Mouse (Mus musculus) erythroblast, embryonic 14.5 days (primary cell): ENCODE results near the gene Rp2.

Source experiments
- GATA1 ChIP-seq: IDR thresholded peaks from 2 replicates; pipeline ENCODE4 v1.6.1; 2012; ENCODE audit warnings: low read length, inconsistent platforms, mixed read lengths
- TAL1 ChIP-seq: IDR thresholded peaks from 3 replicates; pipeline ENCODE4 v1.6.1; 2012; ENCODE audit warnings: low read length, inconsistent platforms, mixed read lengths

DNA sequence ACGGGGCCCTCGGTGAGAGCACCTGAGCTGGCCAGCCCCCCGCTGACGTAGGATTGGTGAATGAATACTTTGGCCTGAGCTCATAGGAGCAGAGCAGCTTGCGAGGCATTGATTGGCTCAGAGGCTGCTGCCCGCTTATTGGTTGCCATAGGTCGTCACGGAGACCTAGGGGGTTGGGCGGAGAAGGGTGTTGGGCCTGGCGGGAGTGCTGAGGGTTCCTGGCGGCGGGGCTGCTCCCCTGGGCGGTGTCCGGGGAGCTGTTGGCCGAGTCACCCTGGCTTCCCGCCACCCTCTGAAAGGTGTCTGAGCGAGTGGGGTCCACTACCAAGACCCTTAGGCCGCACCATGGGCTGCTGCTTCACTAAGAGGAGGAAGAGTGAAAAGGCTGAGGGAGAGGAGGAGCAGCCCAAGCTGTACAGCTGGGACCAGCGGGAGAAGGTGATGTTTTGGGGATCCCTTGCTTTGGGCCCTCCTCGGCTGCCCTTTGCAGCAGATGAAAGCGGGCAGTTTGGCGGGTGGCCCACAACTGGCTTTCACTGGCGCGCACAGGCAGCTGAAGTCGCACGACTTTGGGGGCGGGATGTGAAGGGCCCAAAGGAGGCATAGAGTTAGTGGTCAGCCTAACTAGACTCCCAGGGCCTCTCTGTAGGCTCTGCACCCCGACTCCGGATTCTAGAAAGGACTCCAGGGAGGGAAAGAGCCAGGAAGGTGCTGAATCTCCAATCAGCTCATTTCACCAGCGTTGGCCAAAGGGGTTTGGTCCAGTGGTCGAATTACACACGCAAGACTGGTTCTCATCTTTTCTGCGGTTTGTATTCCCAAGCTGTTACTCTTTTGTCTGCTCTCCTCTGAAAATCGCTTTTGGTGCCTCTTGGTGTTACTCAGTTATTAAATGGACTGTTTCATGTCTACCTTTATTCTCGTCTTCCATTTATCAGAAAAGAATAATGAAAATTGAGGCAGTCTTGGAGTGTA lies at the start of gene Rp2:
- TF ChIP-seq GATA1 (no peak), TAL1 (no peak)
